15 mouse cellular contexts compared by ENCODE assay signal in the genomic region with DNA sequence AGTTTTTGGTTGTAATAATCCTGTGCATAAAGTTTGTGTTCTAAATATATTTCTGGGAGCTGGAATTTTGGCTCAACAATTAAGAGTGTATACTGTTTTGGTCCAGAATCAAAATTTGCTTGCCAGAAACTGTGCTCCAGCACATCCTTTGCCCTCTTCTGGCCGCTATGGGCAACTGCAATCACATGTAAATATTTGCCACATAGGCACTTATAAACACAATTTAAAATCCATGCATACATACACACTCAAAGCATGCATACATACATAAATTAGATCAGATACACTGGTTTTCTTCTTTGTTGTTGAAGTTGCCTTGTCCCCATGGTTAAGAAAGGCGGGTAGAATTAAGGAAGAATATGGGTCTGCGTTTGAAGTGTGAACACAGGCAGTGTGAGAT.
DNase-seq lines count a peak whose midpoint lies in the region; ATAC-seq and TF ChIP-seq lines count a peak whose summit lies in the region.
"Had no signal": no experiment of that assay in that cellular context is flagged by ENCODE, and none has a peak within 500 bp of the region (broad histone marks: within the 10 kb centered on the region; RNA-seq: fewer than 3 reads in every experiment).

No protein-coding gene starts in this region.

- DNase-seq in A20 (ENCODE audit: low read depth, low spot score) (peak; percentile 18), ES-CJ7 (ENCODE audit: low read depth, low spot score) (peak; percentile 12)
- peak; percentile 4 for DNase-seq in embryo, embryonic 10 days (ENCODE audit: low spot score)
- DNase-seq in layer of hippocampus, postnatal 25 days (ENCODE audit: extremely low spot score in 1 of 2, low spot score in 1 of 2) = no peak
- DNase-seq in hindbrain, embryonic 14.5 days (ENCODE audit: low spot score) = no peak
- DNase-seq in kidney, adult 18-20 months = no peak
- DNase-seq: adrenal gland, adult 8-10 months; gastrocnemius, postnatal 10 days; layer of hippocampus, postnatal 36 days; lung, adult 2 months; spleen, adult 18-20 months had no signal

- H3K9ac ChIP-seq in intestine, postnatal 0 days (ENCODE audit: low read depth, low read length) = no peak overlapping the region
- no peak overlapping the region for H3K9ac ChIP-seq in intestine, embryonic 15.5 days
- no peak overlapping the region for H3K9ac ChIP-seq in hindbrain, embryonic 14.5 days
- H3K9ac ChIP-seq: midbrain, embryonic 12.5 days had no signal

- peak; percentile 43 for TF ChIP-seq CTCF in intestine, postnatal 0 days (IDR thresholded peaks at IDR 0.05; ENCODE audit: low read depth)

- H3K4me3 ChIP-seq in intestine, postnatal 0 days (ENCODE audit: low read depth, low read length) = no peak overlapping the region
- no peak overlapping the region for H3K4me3 ChIP-seq in intestine, embryonic 15.5 days (replicated peaks)
- no peak overlapping the region for H3K4me3 ChIP-seq in hindbrain, embryonic 14.5 days (replicated peaks; ENCODE audit: low read length)
- H3K4me3 ChIP-seq: midbrain, embryonic 12.5 days had no signal

- no peak overlapping the region for H3K4me2 ChIP-seq in intestine, postnatal 0 days (replicated peaks; ENCODE audit: low read depth)
- no peak overlapping the region for H3K4me2 ChIP-seq in intestine, embryonic 15.5 days (replicated peaks)
- no peak overlapping the region for H3K4me2 ChIP-seq in hindbrain, embryonic 14.5 days (replicated peaks)
- H3K4me2 ChIP-seq: midbrain, embryonic 12.5 days had no signal

- no peaks in the 10 kb centered on the region for H3K27me3 ChIP-seq in intestine, postnatal 0 days (replicated peaks; ENCODE audit: control insufficient read depth, insufficient read depth, low read length)
- no peaks in the 10 kb centered on the region for H3K27me3 ChIP-seq in intestine, embryonic 15.5 days (replicated peaks)
- no peaks in the 10 kb centered on the region for H3K27me3 ChIP-seq in hindbrain, embryonic 14.5 days (ENCODE audit: control insufficient read depth, insufficient read depth, low read length)
- H3K27me3 ChIP-seq: midbrain, embryonic 12.5 days had no signal

- no peak overlapping the region for H3K27ac ChIP-seq in intestine, postnatal 0 days (ENCODE audit: low read depth, low read length)
- no peak overlapping the region for H3K27ac ChIP-seq in intestine, embryonic 15.5 days
- no peak overlapping the region for H3K27ac ChIP-seq in hindbrain, embryonic 14.5 days
- H3K27ac ChIP-seq: midbrain, embryonic 12.5 days had no signal

- no peaks in the 10 kb centered on the region for H3K9me3 ChIP-seq in intestine, postnatal 0 days (ENCODE audit: control insufficient read depth)
- H3K9me3 ChIP-seq in intestine, embryonic 15.5 days = no peaks in the 10 kb centered on the region
- H3K9me3 ChIP-seq in hindbrain, embryonic 14.5 days (ENCODE audit: control insufficient read depth, low read length) = no peaks in the 10 kb centered on the region
- H3K9me3 ChIP-seq: midbrain, embryonic 12.5 days had no signal

- no peaks in the 10 kb centered on the region for H3K4me1 ChIP-seq in intestine, postnatal 0 days (replicated peaks; ENCODE audit: control insufficient read depth, insufficient read depth, low read length)
- no peaks in the 10 kb centered on the region for H3K4me1 ChIP-seq in intestine, embryonic 15.5 days (replicated peaks)
- no peaks in the 10 kb centered on the region for H3K4me1 ChIP-seq in hindbrain, embryonic 14.5 days (replicated peaks; ENCODE audit: control insufficient read depth, insufficient read depth, low read length)
- H3K4me1 ChIP-seq: midbrain, embryonic 12.5 days had no signal

- H3K36me3 ChIP-seq in intestine, postnatal 0 days (ENCODE audit: control insufficient read depth, insufficient read depth) = no peaks in the 10 kb centered on the region
- no peaks in the 10 kb centered on the region for H3K36me3 ChIP-seq in intestine, embryonic 15.5 days
- no peaks in the 10 kb centered on the region for H3K36me3 ChIP-seq in hindbrain, embryonic 14.5 days (replicated peaks; ENCODE audit: control insufficient read depth, insufficient read depth)
- H3K36me3 ChIP-seq: midbrain, embryonic 12.5 days had no signal

- 62% methylated on average over 3 of the region's 3 CpGs for WGBS in intestine, postnatal 0 days
- WGBS in intestine, embryonic 15.5 days = 68% methylated on average over 3 of the region's 3 CpGs
- 67% methylated on average over 3 of the region's 3 CpGs for WGBS in hindbrain, embryonic 14.5 days

- ATAC-seq in intestine, postnatal 0 days = no peak
- no peak for ATAC-seq in intestine, embryonic 15.5 days
- ATAC-seq in hindbrain, embryonic 14.5 days (ENCODE audit: low FRiP score) = no peak
- ATAC-seq: hindbrain, embryonic 16.5 days had no signal

Comparison
In these comparisons a context has a peak if more than half of its experiments do, and no peak if none do; other contexts are left out.
1. DNase-seq: peak in A20 (single experiment), ES-CJ7 (single experiment) and embryo, embryonic 10 days (single experiment); none in layer of hippocampus, postnatal 25 days (0 of 2), hindbrain, embryonic 14.5 days (single experiment) and kidney, adult 18-20 months (single experiment).